Mouse (Mus musculus): ENCODE results near the gene Rreb1. TPM values are rescaled to one million over a fixed set of nuclear protein-coding genes. Genes with fewer than 3 reads are reported as not detected.

Rreb1 gene
- polyA plus RNA-seq, 1 experiment from 2014 or later, result 10.0 TPM

DNA sequence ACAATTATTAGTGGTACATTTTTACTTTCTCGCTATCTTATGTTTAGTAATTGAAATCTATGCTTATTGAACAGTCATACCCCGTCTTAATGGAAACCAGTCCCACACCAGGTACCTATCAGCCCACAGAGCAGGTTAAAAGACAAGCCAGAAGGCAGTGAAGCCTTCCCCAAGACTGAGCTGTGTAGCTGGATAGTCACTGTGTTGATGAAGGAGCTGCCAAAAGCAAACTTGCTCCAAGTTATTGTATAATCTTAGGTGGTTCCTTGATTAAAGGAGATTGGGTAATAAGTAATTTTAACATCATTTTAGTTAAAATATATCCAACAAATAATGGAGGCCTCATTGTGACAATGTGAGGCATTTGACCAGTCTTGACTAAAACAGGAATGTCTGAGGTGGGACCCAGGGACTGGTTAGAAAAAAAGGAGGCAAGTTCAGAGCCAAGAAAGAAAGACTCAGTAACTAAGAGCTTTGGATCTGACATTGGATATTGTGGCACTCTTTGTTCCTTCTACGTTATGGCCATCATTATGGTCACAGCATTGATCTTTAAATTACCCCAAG lies 141.6 kb downstream of the Rreb1 start:
- no peak for ATAC-seq
- no peak overlapping the region for H3K4me2 ChIP-seq (replicated peaks; ENCODE audit: low read depth, low read length)
- no peak overlapping the region for H3K9ac ChIP-seq (replicated peaks; ENCODE audit: low read depth)
- H3K4me3 ChIP-seq (ENCODE audit: low read depth, low read length), result no peak overlapping the region
- peak overlapping the region; percentile 66; the same call in 1 of the 2 replicates for H3K27ac ChIP-seq (ENCODE audit: low read length)
- H3K9me3 ChIP-seq (ENCODE audit: low read length), result no peaks in the 10 kb centered on the region
- 80% methylated on average over 3 of the region's 3 CpGs for WGBS
- no peak for DNase-seq (ENCODE audit: low spot score)
- TF ChIP-seq CTCF (IDR thresholded peaks at IDR 0.05) (no peak), EP300 (IDR thresholded peaks at IDR 0.05) (no peak)
- no peaks in the 10 kb centered on the region for H3K27me3 ChIP-seq (replicated peaks; ENCODE audit: insufficient read depth, low read length)
- H3K36me3 ChIP-seq (ENCODE audit: insufficient read depth, low read length), result peaks cover 32% of the 10 kb centered on the region; the same call in 1 of the 2 replicates
- H3K4me1 ChIP-seq (ENCODE audit: insufficient read depth, low read depth, low read length), result no peaks in the 10 kb centered on the region

DNA sequence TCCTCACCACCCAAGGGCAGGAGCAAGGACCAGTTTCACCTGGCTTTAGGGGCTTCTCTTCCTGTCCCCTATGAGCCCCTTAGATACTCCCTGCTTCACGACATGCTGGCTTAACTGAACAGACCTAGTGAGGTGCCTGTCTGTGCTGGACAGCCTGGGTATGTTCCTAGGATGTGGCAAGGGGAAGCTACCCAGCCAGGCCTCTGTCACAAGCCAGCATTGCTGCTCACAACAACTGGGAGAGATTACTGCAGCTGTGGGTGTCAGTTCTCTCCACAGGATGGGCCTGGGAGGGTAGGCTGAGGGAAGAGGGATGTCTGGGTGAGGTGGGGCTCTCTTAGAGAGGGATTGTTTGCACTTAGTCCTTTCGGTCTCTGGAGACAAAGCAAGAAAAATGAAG lies 142.5 kb downstream of the Rreb1 start:
- no peak for ATAC-seq
- H3K9ac ChIP-seq (replicated peaks; ENCODE audit: low read depth), result no peak overlapping the region
- no peaks in the 10 kb centered on the region for H3K4me1 ChIP-seq (ENCODE audit: insufficient read depth, low read depth, low read length)
- WGBS, result 52% methylated on average over 2 of the region's 2 CpGs
- peak overlapping the region; percentile 66 for H3K27ac ChIP-seq (ENCODE audit: low read length)
- TF ChIP-seq EP300 (IDR thresholded peaks at IDR 0.05) (no peak), CTCF (IDR thresholded peaks at IDR 0.05) (no peak)
- peak; percentile 40 for DNase-seq (ENCODE audit: low spot score)
- H3K4me2 ChIP-seq (replicated peaks; ENCODE audit: low read depth, low read length), result no peak overlapping the region
- peaks cover 28% of the 10 kb centered on the region; the same call in 1 of the 2 replicates for H3K36me3 ChIP-seq (ENCODE audit: insufficient read depth, low read length)
- no peak overlapping the region for H3K4me3 ChIP-seq (ENCODE audit: low read depth, low read length)
- no peaks in the 10 kb centered on the region for H3K27me3 ChIP-seq (replicated peaks; ENCODE audit: insufficient read depth, low read length)
- H3K9me3 ChIP-seq (ENCODE audit: low read length), result no peaks in the 10 kb centered on the region

DNA sequence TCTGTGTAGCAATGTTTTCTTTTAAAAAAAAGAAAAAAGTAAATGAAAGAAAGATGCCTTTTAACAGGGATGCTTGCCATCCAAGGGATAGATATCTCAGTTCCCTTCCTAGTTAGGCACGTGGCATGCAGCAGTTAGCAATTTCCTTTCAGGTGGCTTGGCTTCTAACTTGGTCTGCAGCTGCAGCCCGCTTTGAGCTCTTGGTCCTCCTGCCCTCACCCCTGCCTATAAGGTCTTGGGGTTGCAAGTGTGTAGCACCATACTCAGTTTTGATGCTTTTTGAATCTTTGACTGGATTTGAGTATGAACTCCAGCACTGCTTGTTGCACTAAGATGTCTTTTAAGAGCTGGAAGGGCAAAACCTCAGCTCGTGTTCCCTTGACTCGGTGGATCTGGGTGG lies 144.9 kb downstream of the Rreb1 start:
- no peaks in the 10 kb centered on the region for H3K9me3 ChIP-seq (ENCODE audit: low read length)
- H3K4me3 ChIP-seq (ENCODE audit: low read depth, low read length), result no peak overlapping the region
- no peaks in the 10 kb centered on the region for H3K4me1 ChIP-seq (ENCODE audit: insufficient read depth, low read depth, low read length)
- H3K36me3 ChIP-seq (ENCODE audit: insufficient read depth, low read length), result peaks cover 7% of the 10 kb centered on the region; the same call in 1 of the 2 replicates
- TF ChIP-seq EP300 (IDR thresholded peaks at IDR 0.05), result no peak
- no peak for TF ChIP-seq CTCF (IDR thresholded peaks at IDR 0.05)
- no peaks in the 10 kb centered on the region for H3K27me3 ChIP-seq (replicated peaks; ENCODE audit: insufficient read depth, low read length)
- 84% methylated on average over 4 of the region's 4 CpGs for WGBS
- no peak overlapping the region for H3K4me2 ChIP-seq (replicated peaks; ENCODE audit: low read depth, low read length)
- H3K9ac ChIP-seq (replicated peaks; ENCODE audit: low read depth), result no peak overlapping the region
- H3K27ac ChIP-seq (ENCODE audit: low read length), result no peak overlapping the region
- DNase-seq (ENCODE audit: low spot score) (no peak), ATAC-seq (no peak)

DNA sequence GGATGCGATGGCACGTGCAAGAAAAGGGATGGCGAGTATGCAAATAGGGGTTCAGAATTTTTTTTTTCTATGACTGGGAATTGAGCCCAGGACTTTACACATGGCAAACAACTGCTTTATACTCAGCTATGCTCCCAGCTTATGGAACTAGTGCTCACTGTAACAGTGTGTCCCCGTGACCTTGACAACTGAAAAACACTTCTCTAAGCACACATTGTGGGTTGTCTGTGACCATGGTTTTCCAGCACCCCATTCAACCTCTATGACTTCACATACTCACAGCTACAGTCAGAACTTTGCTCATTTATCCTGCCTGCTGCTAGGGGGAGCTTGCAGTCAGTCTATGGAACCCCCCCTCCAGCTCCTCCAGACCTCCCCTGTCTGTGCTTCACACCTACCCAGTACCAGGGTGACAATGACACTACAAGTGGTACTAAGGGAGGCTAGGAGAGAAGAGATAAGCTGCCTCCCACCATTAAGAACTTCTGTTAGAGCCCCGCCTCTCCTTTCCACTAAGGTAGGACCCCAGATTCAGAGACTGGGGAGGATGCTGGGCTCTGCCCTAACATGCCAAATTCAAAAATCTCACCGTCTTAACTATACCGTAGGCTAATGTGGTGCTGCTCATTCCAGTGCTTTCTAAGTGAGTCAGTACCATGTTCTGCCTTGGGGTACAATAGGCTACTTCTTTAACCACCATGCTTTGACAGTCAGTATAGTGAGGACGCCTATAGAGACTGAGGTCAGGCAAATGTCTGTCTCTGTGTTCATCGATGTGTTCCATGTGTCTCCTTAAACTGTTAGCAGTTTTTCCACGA lies 145.7 kb downstream of the Rreb1 start:
- H3K27me3 ChIP-seq (replicated peaks; ENCODE audit: insufficient read depth, low read length), result no peaks in the 10 kb centered on the region
- H3K36me3 ChIP-seq (ENCODE audit: insufficient read depth, low read length), result no peaks in the 10 kb centered on the region
- H3K27ac ChIP-seq (ENCODE audit: low read length), result peak overlapping the region; percentile 76
- DNase-seq (ENCODE audit: low spot score) (peak; percentile 86), ATAC-seq (peak; percentile 62)
- no peak overlapping the region for H3K4me2 ChIP-seq (replicated peaks; ENCODE audit: low read depth, low read length)
- no peaks in the 10 kb centered on the region for H3K9me3 ChIP-seq (ENCODE audit: low read length)
- H3K4me1 ChIP-seq (ENCODE audit: insufficient read depth, low read depth, low read length), result no peaks in the 10 kb centered on the region
- no peak overlapping the region for H3K9ac ChIP-seq (replicated peaks; ENCODE audit: low read depth)
- no peak overlapping the region for H3K4me3 ChIP-seq (ENCODE audit: low read depth, low read length)
- WGBS, result 62% methylated on average over 10 of the region's 10 CpGs
- TF ChIP-seq CTCF (IDR thresholded peaks at IDR 0.05) (peak; percentile 24), EP300 (IDR thresholded peaks at IDR 0.05) (no peak)

DNA sequence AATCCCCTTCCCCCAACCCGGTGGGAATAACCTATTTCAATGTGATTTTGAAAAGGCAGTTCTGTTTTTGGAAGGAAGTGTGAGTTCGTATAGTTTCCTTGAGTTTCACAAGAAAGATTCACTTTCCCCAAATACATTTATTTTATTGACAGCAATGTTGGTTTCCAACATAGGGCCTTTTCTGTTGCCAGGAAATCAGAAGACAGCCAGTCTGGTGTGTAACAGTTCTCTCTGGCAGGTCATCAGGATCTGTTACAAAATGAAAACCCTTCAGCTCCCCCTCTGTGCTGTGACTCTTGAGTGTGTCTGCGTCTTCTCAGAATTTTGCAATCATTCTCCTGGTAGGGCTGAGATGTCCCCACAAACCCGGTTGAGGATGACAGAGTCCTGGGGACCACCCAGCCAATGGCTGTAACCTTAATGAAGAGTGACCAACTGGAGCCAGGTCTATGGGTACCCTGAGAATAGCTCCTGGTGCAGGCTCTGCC lies 146.3 kb downstream of the Rreb1 start:
- H3K36me3 ChIP-seq (ENCODE audit: insufficient read depth, low read length), result 0 out of 2 replicates have a peak, but pooled peaks cover 2% of the 10 kb centered on the region

DNA sequence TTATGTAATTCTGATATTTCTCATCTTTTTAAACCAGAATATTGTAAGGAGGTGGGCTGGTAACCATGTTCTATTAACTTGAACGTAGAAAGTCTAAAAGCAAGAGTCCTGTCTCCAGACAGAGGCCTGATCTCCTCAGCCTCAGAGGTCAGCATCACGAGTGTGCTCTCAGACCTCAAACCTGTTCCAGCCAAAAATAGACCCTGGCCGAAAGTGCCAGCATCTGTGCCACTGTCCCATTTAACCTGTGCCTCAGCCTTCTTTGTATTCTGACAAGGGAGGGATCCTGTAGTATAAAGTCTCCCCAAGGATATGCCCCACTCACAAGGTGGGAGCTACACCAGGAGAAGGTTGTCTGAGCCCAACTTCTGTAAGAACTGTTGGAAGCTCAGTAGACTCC lies 148.2 kb downstream of the Rreb1 start:
- no peak for TF ChIP-seq EP300 (IDR thresholded peaks at IDR 0.05)
- TF ChIP-seq CTCF (IDR thresholded peaks at IDR 0.05), result no peak
- Histone ChIP-seq H3K4me2 (replicated peaks; ENCODE audit: low read depth, low read length) (no peak overlapping the region), H3K27me3 (replicated peaks; ENCODE audit: insufficient read depth, low read length) (no peaks in the 10 kb centered on the region), H3K27ac (ENCODE audit: low read length) (no peak overlapping the region), H3K4me3 (ENCODE audit: low read depth, low read length) (no peak overlapping the region), H3K9me3 (ENCODE audit: low read length) (no peaks in the 10 kb centered on the region), H3K4me1 (ENCODE audit: insufficient read depth, low read depth, low read length) (no peaks in the 10 kb centered on the region), H3K36me3 (ENCODE audit: insufficient read depth, low read length) (peaks cover 18% of the 10 kb centered on the region), H3K9ac (replicated peaks; ENCODE audit: low read depth) (no peak overlapping the region)
- ATAC-seq (no peak), DNase-seq (ENCODE audit: low spot score) (no peak)
- WGBS, result 90% methylated on average over 3 of the region's 3 CpGs

More for the DNA sequence above, 146.3 kb downstream of the Rreb1 start:
- no peak overlapping the region for H3K4me3 ChIP-seq (ENCODE audit: low read depth, low read length)
- no peaks in the 10 kb centered on the region for H3K4me1 ChIP-seq (ENCODE audit: insufficient read depth, low read depth, low read length)
- H3K4me2 ChIP-seq (replicated peaks; ENCODE audit: low read depth, low read length), result no peak overlapping the region
- peak; percentile 84 for ATAC-seq
- peak overlapping the region; percentile 76 for H3K27ac ChIP-seq (ENCODE audit: low read length)
- no peaks in the 10 kb centered on the region for H3K27me3 ChIP-seq (replicated peaks; ENCODE audit: insufficient read depth, low read length)
- 35% methylated on average over 4 of the region's 4 CpGs for WGBS
- no peak for TF ChIP-seq CTCF (IDR thresholded peaks at IDR 0.05)
- TF ChIP-seq EP300 (IDR thresholded peaks at IDR 0.05), result peak; percentile 81
- peak; percentile 92 for DNase-seq (ENCODE audit: low spot score)
- no peaks in the 10 kb centered on the region for H3K9me3 ChIP-seq (ENCODE audit: low read length)
- H3K9ac ChIP-seq (replicated peaks; ENCODE audit: low read depth), result no peak overlapping the region

All from lung, postnatal 0 days (tissue).